Mouse (Mus musculus): Measurements from ENCODE around the gene Plxna1. TPM values are rescaled to one million over a fixed set of nuclear protein-coding genes. Genes with fewer than 3 reads are reported as not detected.

Gene Plxna1
- polyA plus RNA-seq, 1 experiment from 2014 or later, result 52.3 TPM

Other genes starting within 250 kb of the Plxna1 start
- 87.3 and 88.5 TPM in 2 replicates for gene Chchd6, start 233.0 kb upstream of the Plxna1 start, polyA plus RNA-seq (2016; fragmentation: Nextera tagmentation; extraction: Ambion mirVana)